Mouse (Mus musculus): ENCODE data around the gene Arpc1b. TPM values are rescaled to one million over a fixed set of nuclear protein-coding genes. Genes with fewer than 3 reads are reported as not detected.
"Not testable (repeated sequence)": the region's sequence is repeated elsewhere in the genome, so short reads cannot be mapped to it uniquely, and the experiment has no call there.

Gene Arpc1b
- polyA plus RNA-seq, 1 experiment from 2014 or later, result 701 TPM

GRCm38 (mm10) chr5:145118005-145118404 is 4.0 kb downstream of the Arpc1b start:
- no peak for ATAC-seq
- no peak overlapping the region for H3K27ac ChIP-seq (ENCODE audit: low read length)

DNA sequence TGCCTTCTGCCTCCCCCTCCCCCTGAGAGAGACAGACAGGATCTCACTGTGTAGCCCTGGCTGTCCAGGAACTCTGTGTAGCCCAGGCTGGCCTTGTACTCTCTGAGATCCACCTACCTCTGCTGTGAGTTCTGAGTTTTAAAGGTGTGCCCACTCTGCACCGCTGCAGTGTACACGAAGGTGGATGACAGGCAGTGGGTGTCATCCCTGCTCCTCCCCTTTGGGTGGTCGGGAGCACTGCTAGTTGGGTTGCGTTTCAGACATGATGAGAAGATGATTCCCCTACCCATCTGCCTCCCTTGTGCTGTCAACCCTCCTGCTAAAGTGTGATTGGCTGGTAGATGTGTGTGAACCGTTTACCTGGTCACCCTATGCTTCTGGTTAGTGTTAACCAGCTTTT is 4.4 kb downstream of the Arpc1b start:
- H3K27me3 ChIP-seq (replicated peaks; ENCODE audit: control insufficient read depth, insufficient read depth, low read length), result no peaks in the 10 kb centered on the region
- H3K4me1 ChIP-seq (ENCODE audit: control insufficient read depth, insufficient read depth, low read length), result peaks cover 22% of the 10 kb centered on the region
- 88% methylated on average over 5 of the region's 5 CpGs for WGBS

More at GRCm38 (mm10) chr5:145118005-145118404, 4.0 kb downstream of the Arpc1b start:
- no peaks in the 10 kb centered on the region for H3K9me3 ChIP-seq (ENCODE audit: control insufficient read depth, low read length)
- WGBS, result 59% methylated on average over 6 of the region's 6 CpGs
- H3K4me2 ChIP-seq (ENCODE audit: low read depth, low read length), result no peak overlapping the region
- H3K4me3 ChIP-seq (ENCODE audit: low read length), result no peak overlapping the region
- 0 out of 2 replicates have a peak, but pooled peaks cover 7% of the 10 kb centered on the region for H3K36me3 ChIP-seq (ENCODE audit: control insufficient read depth, insufficient read depth, low read length)
- no peaks in the 10 kb centered on the region for H3K27me3 ChIP-seq (replicated peaks; ENCODE audit: control insufficient read depth, insufficient read depth, low read length)
- peak overlapping the region; percentile 33; the same call in 1 of the 2 replicates for H3K9ac ChIP-seq (ENCODE audit: low read depth, low read length)
- peaks cover 22% of the 10 kb centered on the region for H3K4me1 ChIP-seq (ENCODE audit: control insufficient read depth, insufficient read depth, low read length)

GRCm38 (mm10) chr5:145119385-145119784 is 5.4 kb downstream of the Arpc1b start:
- Histone ChIP-seq H3K4me2 (ENCODE audit: low read depth, low read length) (no peak overlapping the region), H3K9me3 (ENCODE audit: control insufficient read depth, low read length) (no peaks in the 10 kb centered on the region), H3K27me3 (replicated peaks; ENCODE audit: control insufficient read depth, insufficient read depth, low read length) (no peaks in the 10 kb centered on the region), H3K9ac (ENCODE audit: low read depth, low read length) (no peak overlapping the region), H3K4me3 (ENCODE audit: low read length) (no peak overlapping the region), H3K27ac (ENCODE audit: low read length) (no peak overlapping the region), H3K4me1 (ENCODE audit: control insufficient read depth, insufficient read depth, low read length) (peaks cover 22% of the 10 kb centered on the region), H3K36me3 (ENCODE audit: control insufficient read depth, insufficient read depth, low read length) (peaks cover 12% of the 10 kb centered on the region; the same call in 1 of the 2 replicates)
- 88% methylated on average over 2 of the region's 2 CpGs for WGBS
- ATAC-seq, result no peak

More for the DNA sequence above, 4.4 kb downstream of the Arpc1b start:
- H3K9me3 ChIP-seq (ENCODE audit: control insufficient read depth, low read length), result no peaks in the 10 kb centered on the region
- no peak overlapping the region for H3K4me2 ChIP-seq (ENCODE audit: low read depth, low read length)
- H3K4me3 ChIP-seq (ENCODE audit: low read length), result no peak overlapping the region
- 0 out of 2 replicates have a peak, but pooled peaks cover 7% of the 10 kb centered on the region for H3K36me3 ChIP-seq (ENCODE audit: control insufficient read depth, insufficient read depth, low read length)
- no peak overlapping the region for H3K27ac ChIP-seq (ENCODE audit: low read length)
- H3K9ac ChIP-seq (ENCODE audit: low read depth, low read length), result no peak overlapping the region
- ATAC-seq, result no peak

DNA sequence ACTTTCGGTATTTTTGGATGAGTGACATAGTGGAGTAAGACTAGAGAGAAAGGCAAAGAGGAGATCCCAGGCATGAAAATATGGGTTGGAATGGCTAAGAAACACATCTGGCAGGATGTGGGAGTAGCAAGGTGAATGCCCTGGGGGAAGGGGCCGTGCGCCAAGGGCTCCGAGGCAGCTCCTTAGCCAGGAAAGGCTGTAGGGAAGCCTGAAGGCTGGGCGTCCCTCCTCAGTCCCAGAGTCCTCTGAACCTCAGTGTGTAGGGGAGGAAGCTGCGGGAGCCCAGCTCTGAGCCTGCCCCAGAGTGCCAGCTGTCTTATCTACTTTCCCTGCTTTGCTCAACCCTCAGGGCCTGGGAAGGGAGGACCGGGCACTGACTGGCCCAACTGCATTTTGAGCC is 6.9 kb downstream of the Arpc1b start:
- no peaks in the 10 kb centered on the region for H3K9me3 ChIP-seq (ENCODE audit: control insufficient read depth, low read length)
- no peak overlapping the region for H3K4me3 ChIP-seq (ENCODE audit: low read length)
- no peak overlapping the region for H3K4me2 ChIP-seq (ENCODE audit: low read depth, low read length)
- H3K27me3 ChIP-seq (replicated peaks; ENCODE audit: control insufficient read depth, insufficient read depth, low read length), result no peaks in the 10 kb centered on the region
- 65% methylated on average over 7 of the region's 7 CpGs for WGBS
- ATAC-seq, result no peak
- no peak overlapping the region for H3K27ac ChIP-seq (ENCODE audit: low read length)
- no peak overlapping the region for H3K9ac ChIP-seq (ENCODE audit: low read depth, low read length)
- H3K4me1 ChIP-seq (ENCODE audit: control insufficient read depth, insufficient read depth, low read length), result peaks cover 18% of the 10 kb centered on the region
- peaks cover 15% of the 10 kb centered on the region; the same call in 1 of the 2 replicates for H3K36me3 ChIP-seq (ENCODE audit: control insufficient read depth, insufficient read depth, low read length)

GRCm38 (mm10) chr5:145123396-145123795 is 9.4 kb downstream of the Arpc1b start:
- 92% methylated on average over 19 of the region's 19 CpGs for WGBS
- no peak overlapping the region for H3K27ac ChIP-seq (ENCODE audit: low read length)
- H3K9ac ChIP-seq (ENCODE audit: low read depth, low read length), result no peak overlapping the region
- H3K36me3 ChIP-seq (ENCODE audit: control insufficient read depth, insufficient read depth, low read length), result peaks cover 26% of the 10 kb centered on the region
- no peak overlapping the region for H3K4me2 ChIP-seq (ENCODE audit: low read depth, low read length)
- H3K4me3 ChIP-seq (ENCODE audit: low read length), result no peak overlapping the region
- H3K4me1 ChIP-seq (ENCODE audit: control insufficient read depth, insufficient read depth, low read length), result no peaks in the 10 kb centered on the region
- no peaks in the 10 kb centered on the region for H3K9me3 ChIP-seq (ENCODE audit: control insufficient read depth, low read length)
- H3K27me3 ChIP-seq (replicated peaks; ENCODE audit: control insufficient read depth, insufficient read depth, low read length), result no peaks in the 10 kb centered on the region
- no peak for ATAC-seq

DNA sequence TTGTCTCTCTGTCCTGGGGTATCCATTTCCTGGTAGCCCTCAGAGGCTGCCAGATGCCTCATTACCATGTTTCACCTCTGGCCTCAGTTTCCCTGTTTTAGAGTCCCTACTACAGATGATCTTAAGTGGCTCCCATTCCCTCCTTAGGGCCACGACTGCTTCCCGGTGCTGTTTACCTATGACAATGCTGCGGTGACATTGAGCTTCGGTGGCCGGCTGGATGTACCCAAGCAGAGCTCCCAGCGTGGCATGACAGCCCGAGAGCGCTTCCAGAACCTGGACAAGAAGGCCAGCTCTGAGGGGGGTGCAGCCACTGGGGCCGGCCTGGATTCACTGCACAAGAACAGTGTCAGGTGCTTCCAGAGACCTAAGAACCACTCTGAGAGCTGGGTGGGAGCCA is 12.6 kb downstream of the Arpc1b start:
- H3K9ac ChIP-seq (ENCODE audit: low read depth, low read length), result no peak overlapping the region
- H3K4me1 ChIP-seq (ENCODE audit: control insufficient read depth, insufficient read depth, low read length), result no peaks in the 10 kb centered on the region
- no peak overlapping the region for H3K27ac ChIP-seq (ENCODE audit: low read length)
- H3K36me3 ChIP-seq (ENCODE audit: control insufficient read depth, insufficient read depth, low read length), result peaks cover 34% of the 10 kb centered on the region
- 90% methylated on average over 9 of the region's 9 CpGs for WGBS
- no peak for ATAC-seq
- H3K27me3 ChIP-seq (replicated peaks; ENCODE audit: control insufficient read depth, insufficient read depth, low read length), result no peaks in the 10 kb centered on the region
- H3K4me2 ChIP-seq (ENCODE audit: low read depth, low read length), result no peak overlapping the region
- no peaks in the 10 kb centered on the region for H3K9me3 ChIP-seq (ENCODE audit: control insufficient read depth, low read length)
- H3K4me3 ChIP-seq (ENCODE audit: low read length), result no peak overlapping the region

- no peak for ATAC-seq
- H3K27me3 ChIP-seq (replicated peaks; ENCODE audit: control insufficient read depth, insufficient read depth, low read length), result no peaks in the 10 kb centered on the region
- H3K36me3 ChIP-seq (ENCODE audit: control insufficient read depth, insufficient read depth, low read length), result peaks cover 39% of the 10 kb centered on the region
- H3K9me3 ChIP-seq (ENCODE audit: control insufficient read depth, low read length), result no peaks in the 10 kb centered on the region
- no peak overlapping the region for H3K27ac ChIP-seq (ENCODE audit: low read length)
- H3K4me1 ChIP-seq (ENCODE audit: control insufficient read depth, insufficient read depth, low read length), result no peaks in the 10 kb centered on the region
- H3K9ac ChIP-seq (ENCODE audit: low read depth, low read length), result no peak overlapping the region
- no peak overlapping the region for H3K4me2 ChIP-seq (ENCODE audit: low read depth, low read length)
- no peak overlapping the region for H3K4me3 ChIP-seq (ENCODE audit: low read length)
- WGBS, result 89% methylated on average over 4 of the region's 4 CpGs
These were observed 15.1 kb downstream of the Arpc1b start for GRCm38 (mm10) chr5:145129124-145129523.

GRCm38 (mm10) chr5:145129773-145130172 is 15.8 kb downstream of the Arpc1b start:
- not testable (repeated sequence) for H3K4me3 ChIP-seq (ENCODE audit: low read length); H3K27ac ChIP-seq (ENCODE audit: low read length); H3K9me3 ChIP-seq (ENCODE audit: control insufficient read depth, low read length); H3K4me2 ChIP-seq (ENCODE audit: low read depth, low read length); H3K27me3 ChIP-seq (replicated peaks; ENCODE audit: control insufficient read depth, insufficient read depth, low read length); ATAC-seq; H3K9ac ChIP-seq (ENCODE audit: low read depth, low read length); H3K4me1 ChIP-seq (ENCODE audit: control insufficient read depth, insufficient read depth, low read length)
- WGBS, result 87% methylated on average over 3 of the region's 6 CpGs
- peaks cover 40% of the 10 kb centered on the region for H3K36me3 ChIP-seq (ENCODE audit: control insufficient read depth, insufficient read depth, low read length)

GRCm38 (mm10) chr5:145130191-145130590 is 16.2 kb downstream of the Arpc1b start:
- ATAC-seq, result no peak
- Histone ChIP-seq H3K27ac (ENCODE audit: low read length) (no peak overlapping the region), H3K36me3 (ENCODE audit: control insufficient read depth, insufficient read depth, low read length) (peaks cover 38% of the 10 kb centered on the region), H3K9ac (ENCODE audit: low read depth, low read length) (no peak overlapping the region), H3K4me2 (ENCODE audit: low read depth, low read length) (no peak overlapping the region), H3K4me1 (ENCODE audit: control insufficient read depth, insufficient read depth, low read length) (no peaks in the 10 kb centered on the region), H3K27me3 (replicated peaks; ENCODE audit: control insufficient read depth, insufficient read depth, low read length) (no peaks in the 10 kb centered on the region), H3K9me3 (ENCODE audit: control insufficient read depth, low read length) (no peaks in the 10 kb centered on the region), H3K4me3 (ENCODE audit: low read length) (no peak overlapping the region)
- 82% methylated on average over 11 of the region's 11 CpGs for WGBS

DNA sequence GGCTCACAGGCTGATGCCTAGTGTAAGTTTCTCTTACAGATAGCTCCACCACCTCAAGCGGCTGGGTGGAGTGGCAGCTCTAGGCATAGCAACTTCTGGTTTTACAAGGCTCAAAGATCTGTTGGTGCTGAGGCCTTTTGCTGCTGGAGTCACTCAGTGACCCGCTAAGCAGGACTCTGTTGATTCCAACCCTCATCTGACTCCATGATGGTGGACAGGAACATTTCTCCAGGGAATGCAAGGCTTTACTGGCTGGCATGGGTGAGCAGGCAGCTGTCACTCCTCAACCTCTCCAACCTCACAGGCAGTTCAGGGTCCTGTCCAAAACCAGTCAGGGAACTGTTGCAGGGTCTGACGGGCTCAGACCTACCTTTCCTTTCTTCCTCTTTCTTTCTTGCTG is 17.0 kb downstream of the Arpc1b start:
- ATAC-seq, result no peak
- Histone ChIP-seq H3K9me3 (ENCODE audit: control insufficient read depth, low read length) (no peaks in the 10 kb centered on the region), H3K4me1 (ENCODE audit: control insufficient read depth, insufficient read depth, low read length) (no peaks in the 10 kb centered on the region), H3K36me3 (ENCODE audit: control insufficient read depth, insufficient read depth, low read length) (peaks cover 35% of the 10 kb centered on the region), H3K27me3 (replicated peaks; ENCODE audit: control insufficient read depth, insufficient read depth, low read length) (no peaks in the 10 kb centered on the region), H3K27ac (ENCODE audit: low read length) (no peak overlapping the region), H3K9ac (ENCODE audit: low read depth, low read length) (no peak overlapping the region), H3K4me2 (ENCODE audit: low read depth, low read length) (no peak overlapping the region), H3K4me3 (ENCODE audit: low read length) (no peak overlapping the region)
- 85% methylated on average over 3 of the region's 3 CpGs for whole genome bisulfite sequencing

All from intestine, embryonic 16.5 days (tissue).